Mouse (Mus musculus) thymus, adult 2 months (tissue): ENCODE measurements around the gene Camkk1.

ENCODE experiments used
- CTCF ChIP-seq: fragments of 200-500 bp; IDR thresholded peaks from 2 replicates; pipeline ENCODE4 v1.5.1; 2012; ENCODE audit warnings: mild to moderate bottlenecking, control low read depth, low read length, moderate library complexity, borderline replicate concordance; ENCODE audit not compliant: control insufficient read depth, poor library complexity, insufficient read depth; ENCODE audit errors: extremely low read depth
- POLR2A ChIP-seq: fragments of 200-500 bp; IDR thresholded peaks from 2 replicates; pipeline ENCODE4 v1.6.1; 2012; ENCODE audit warnings: mild to moderate bottlenecking, low read length, control low read depth, moderate library complexity; ENCODE audit not compliant: control insufficient read depth, poor library complexity, insufficient read depth; ENCODE audit errors: extremely low read depth

GRCm38 (mm10) chr11:73013981-73014380 lies 4.8 kb upstream of the Camkk1 start:
- TF ChIP-seq CTCF (no peak), POLR2A (no peak)
